Mouse (Mus musculus): ENCODE results near the gene Cct8.
"Not testable (repeated sequence)": the region's sequence is repeated elsewhere in the genome, so short reads cannot be mapped to it uniquely, and the experiment has no call there.

Gene Cct8

GRCm38 (mm10) chr16:87495716-87496447, at the start of gene Cct8:
Gene Cct8, minus strand, starts transcription at chr16:87495873.
- DNase-seq (ENCODE audit: low spot score in 2 of 2), result peak; percentile 96 to 97

GRCm38 (mm10) chr16:87528755-87529154, 33.1 kb upstream of the Cct8 start:
- DNase-seq (ENCODE audit: low spot score in 2 of 2), result no peak

GRCm38 (mm10) chr16:87527553-87528249, 32.0 kb upstream of the Cct8 start:
- no peak for DNase-seq (ENCODE audit: low spot score in 2 of 2)

- no peak for DNase-seq (ENCODE audit: low spot score in 2 of 2)
Observed at GRCm38 (mm10) chr16:87524228-87524627, 28.6 kb upstream of the Cct8 start.

- no peak for DNase-seq (ENCODE audit: low spot score in 2 of 2)
Observed at GRCm38 (mm10) chr16:87512331-87512730, 16.7 kb upstream of the Cct8 start.

DNA sequence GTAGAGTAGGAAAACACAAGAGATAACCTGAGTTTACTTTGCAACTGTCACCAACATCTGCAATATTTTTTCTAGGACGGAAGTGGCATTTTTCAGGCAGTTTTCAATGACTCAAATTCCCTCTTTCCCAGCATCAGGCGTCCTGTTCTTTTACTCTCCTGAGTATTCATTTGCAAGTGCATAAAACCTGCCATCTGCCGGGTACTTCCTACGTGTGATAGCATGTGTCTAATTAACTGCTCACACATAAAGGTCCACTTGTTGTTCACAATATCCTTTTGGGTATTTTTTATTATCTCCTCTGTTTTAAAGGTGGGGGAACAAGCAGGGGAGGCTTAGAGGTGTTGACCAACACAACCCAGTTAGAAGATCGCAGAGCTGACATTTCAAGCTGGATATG, 16.0 kb upstream of the Cct8 start:
- DNase-seq (ENCODE audit: low spot score in 2 of 2), result no peak

DNA sequence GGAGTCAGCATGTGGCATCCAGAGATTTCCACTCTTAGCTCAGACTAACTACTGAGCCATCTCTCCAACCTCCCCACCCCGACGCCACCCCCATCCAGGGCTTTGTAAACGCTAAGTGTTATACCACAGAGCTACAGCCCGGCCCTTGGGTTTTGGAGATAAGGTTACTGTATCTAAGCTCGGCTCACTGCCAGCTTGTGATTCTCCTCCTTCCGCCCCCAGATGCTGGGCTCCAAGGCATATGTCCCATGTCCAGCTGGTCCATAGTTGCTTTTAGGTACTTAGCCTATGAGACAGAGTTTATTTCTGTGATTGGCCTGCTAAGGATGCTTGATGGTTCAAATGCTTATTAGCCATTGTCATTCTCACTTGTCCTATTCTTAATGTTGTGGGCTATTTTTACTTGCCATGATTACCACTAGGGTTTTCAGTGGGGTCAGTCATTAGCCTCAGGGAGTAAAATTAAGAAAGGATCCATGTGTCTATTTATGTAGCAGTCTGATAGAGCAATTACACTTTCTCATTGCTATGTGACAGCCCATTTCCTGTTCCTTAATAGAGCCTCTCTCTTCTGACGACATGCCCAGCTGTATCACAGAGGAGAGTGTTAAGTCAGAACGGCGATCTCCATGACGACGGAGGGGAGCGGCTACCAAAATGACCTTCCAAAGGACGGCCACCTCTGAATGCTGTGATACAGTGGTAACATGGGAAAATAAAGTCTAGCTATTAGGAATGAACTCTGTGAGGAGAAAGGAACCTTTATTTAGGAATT, 5.8 kb upstream of the Cct8 start:
- DNase-seq (ENCODE audit: low spot score in 2 of 2), result peak in 1 of 2 experiments; percentile 30

GRCm38 (mm10) chr16:87499556-87499955, 3.9 kb upstream of the Cct8 start:
- no peak for DNase-seq (ENCODE audit: low spot score in 2 of 2)

DNA sequence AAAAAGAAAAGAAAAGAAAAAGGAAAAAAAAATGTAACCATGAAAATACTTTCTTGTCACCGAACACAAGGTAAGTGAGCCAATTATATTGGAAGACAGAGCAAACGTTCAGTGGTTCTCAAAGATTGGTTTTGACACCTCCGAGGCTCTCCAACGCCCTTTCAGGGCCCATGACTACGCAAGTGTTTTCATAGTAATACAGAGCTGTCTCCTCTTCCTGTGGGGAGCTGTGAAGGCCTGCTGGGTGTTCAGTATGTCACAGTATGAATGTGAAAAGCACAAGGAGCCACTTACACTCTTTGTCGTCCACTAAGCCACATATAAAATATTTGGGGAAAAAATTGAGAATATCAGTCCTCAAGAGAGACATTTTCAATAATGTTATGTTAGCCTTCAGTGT, 1.5 kb upstream of the Cct8 start:
- DNase-seq (ENCODE audit: low spot score in 2 of 2), result no peak

- DNase-seq (ENCODE audit: low spot score in 2 of 2), result no peak
Observed at GRCm38 (mm10) chr16:87496728-87497127, 1.1 kb upstream of the Cct8 start.

- peak; percentile 37 to 76 for DNase-seq (ENCODE audit: low spot score in 2 of 2)
Observed at GRCm38 (mm10) chr16:87494955-87495655, 568 bp downstream of the Cct8 start.

DNA sequence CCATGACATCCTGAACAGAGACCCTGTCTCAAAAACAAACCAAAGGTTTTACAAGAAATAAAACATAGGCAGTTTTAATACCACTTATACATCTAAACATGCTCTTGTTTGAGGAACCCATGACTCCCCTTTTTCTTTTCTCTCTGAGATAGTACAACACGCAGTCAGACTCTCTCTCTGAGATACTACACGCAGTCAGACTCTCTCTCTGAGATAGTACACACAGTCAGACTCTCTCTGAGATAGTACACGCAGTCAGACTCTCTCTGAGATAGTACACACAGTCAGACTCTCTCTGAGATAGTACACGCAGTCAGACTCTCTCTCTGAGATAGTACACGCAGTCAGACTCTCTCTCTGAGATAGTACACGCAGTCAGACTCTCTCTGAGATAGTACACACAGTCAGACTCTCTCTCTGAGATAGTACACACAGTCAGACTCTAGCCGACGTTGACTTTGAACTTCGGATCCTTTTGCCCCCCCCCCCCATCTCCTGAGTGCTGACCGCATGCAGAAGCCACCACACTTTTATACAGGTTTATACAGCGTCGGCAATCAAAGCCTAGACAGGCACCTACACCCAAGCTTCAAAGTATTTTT, 3.4 kb downstream of the Cct8 start:
- DNase-seq (ENCODE audit: low spot score in 2 of 2), result not testable (repeated sequence)

GRCm38 (mm10) chr16:87488605-87489004, 7.1 kb downstream of the Cct8 start:
- DNase-seq (ENCODE audit: low spot score in 2 of 2), result no peak

GRCm38 (mm10) chr16:87486739-87487138, 8.9 kb downstream of the Cct8 start:
- DNase-seq (ENCODE audit: low spot score in 2 of 2), result no peak

DNA sequence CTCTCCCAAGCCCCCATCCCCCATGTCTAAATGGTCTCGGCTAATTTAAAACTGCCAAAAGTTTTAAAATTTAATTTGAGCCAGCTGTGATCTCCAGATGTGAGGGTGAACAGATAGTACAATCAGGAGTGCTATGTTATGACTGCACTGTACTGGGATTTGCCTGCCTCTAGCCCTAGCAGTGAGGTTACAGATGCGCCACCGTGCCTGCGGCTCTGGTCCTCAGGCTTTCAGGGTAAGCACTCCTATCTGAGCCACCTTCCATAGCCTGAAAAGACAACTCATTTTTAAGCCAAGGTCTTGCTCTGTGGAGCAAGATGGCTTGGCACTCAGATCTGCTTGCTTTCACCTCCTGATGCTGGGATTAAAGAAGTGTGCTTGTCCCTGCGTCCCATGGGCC, 11.3 kb downstream of the Cct8 start:
- no peak for DNase-seq (ENCODE audit: low spot score in 2 of 2)

GRCm38 (mm10) chr16:87470579-87470978, 25.1 kb downstream of the Cct8 start:
- no peak for DNase-seq (ENCODE audit: low spot score in 2 of 2)

GRCm38 (mm10) chr16:87458752-87459151, 36.9 kb downstream of the Cct8 start:
- peak in 1 of 2 experiments; percentile 53 for DNase-seq (ENCODE audit: low spot score in 2 of 2)

- no peak for DNase-seq (ENCODE audit: low spot score in 2 of 2)
Observed at GRCm38 (mm10) chr16:87455180-87455611, 40.5 kb downstream of the Cct8 start.

- peak; percentile 86 to 92 for DNase-seq (ENCODE audit: low spot score in 2 of 2)
Observed at GRCm38 (mm10) chr16:87454419-87455179, 41.1 kb downstream of the Cct8 start, which contains the start of gene Usp16. Gene Usp16, plus strand, starts transcription at chr16:87454703.

DNA sequence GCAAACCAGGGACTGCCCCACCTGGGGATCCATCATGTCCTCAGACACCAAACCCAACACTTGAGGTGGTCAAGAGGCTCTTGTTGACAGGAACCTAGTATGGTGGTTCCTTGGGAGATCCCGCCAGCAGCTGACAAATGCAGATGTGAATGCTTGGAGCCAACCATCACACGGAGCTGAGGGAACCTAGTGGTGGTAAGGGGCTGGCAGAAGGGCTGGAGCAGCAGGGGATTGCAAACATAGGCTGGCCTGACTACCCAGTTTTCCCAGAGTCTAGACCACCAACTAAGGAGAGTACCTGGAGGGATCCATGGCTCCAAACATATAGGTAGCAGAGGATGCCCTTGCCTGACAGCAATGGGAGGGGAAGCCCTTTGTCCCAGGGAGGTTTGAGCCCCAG, 42.4 kb downstream of the Cct8 start:
- peak in 1 of 2 experiments; percentile 57 for DNase-seq (ENCODE audit: low spot score in 2 of 2)

GRCm38 (mm10) chr16:87445528-87445927, 50.1 kb downstream of the Cct8 start:
- no peak for DNase-seq (ENCODE audit: low spot score in 2 of 2)

Data from spleen, postnatal 4 days (tissue).